ENCODE assay signal across 7 mouse cellular contexts in the genomic region with DNA sequence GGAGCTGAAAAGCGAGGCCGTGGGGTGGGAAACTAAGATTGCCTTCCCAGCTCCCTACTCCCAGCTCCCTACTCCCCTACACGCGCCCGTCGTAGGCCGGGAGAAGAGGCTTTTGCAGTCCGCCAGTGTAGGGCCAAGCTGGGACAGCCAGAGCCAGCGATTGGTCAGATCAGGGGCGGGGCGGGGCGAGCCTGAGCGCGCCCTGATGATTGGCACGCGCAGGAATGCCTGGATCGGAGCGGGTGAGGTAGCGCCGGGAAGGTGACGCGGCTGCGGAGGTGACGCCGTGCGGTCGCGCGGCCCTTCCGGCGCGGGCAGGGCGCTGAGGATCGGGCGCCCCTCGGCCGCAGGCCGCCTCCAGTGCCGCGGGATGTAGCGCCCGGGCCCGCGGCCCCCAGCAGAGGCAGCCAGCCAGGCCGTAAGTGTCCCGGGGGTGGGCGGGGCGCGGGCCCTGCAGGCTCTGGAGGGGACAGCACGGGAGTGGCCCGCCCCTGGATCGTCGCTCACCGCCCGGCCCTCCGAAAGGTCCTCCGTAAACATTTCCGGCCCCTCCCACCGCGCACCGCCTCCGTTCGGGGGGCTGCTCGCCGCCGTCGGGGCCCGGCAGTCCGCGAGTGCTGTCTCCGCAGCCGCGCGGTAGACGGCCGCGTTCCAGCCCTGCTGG. TPM values are rescaled to one million over a fixed set of nuclear protein-coding genes. Genes with fewer than 3 reads are reported as not detected.
DNase-seq lines count a peak whose midpoint lies in the region; ATAC-seq lines count a peak whose summit lies in the region.

A gene (plus strand): TSS at position 211 of the 664 bp plus-strand sequence.

- no peaks in the 10 kb centered on the region for H3K9me3 ChIP-seq in embryonic facial prominence, embryonic 11.5 days (replicated peaks; ENCODE audit: control insufficient read depth, low read length)
- no peaks in the 10 kb centered on the region for H3K9me3 ChIP-seq in limb, embryonic 10.5 days (replicated peaks)
- no peaks in the 10 kb centered on the region for H3K9me3 ChIP-seq in midbrain, embryonic 13.5 days

- H3K9ac ChIP-seq in embryonic facial prominence, embryonic 11.5 days (replicated peaks; ENCODE audit: low read length): peak within 1 kb of the TSS; percentile 91
- H3K9ac ChIP-seq in midbrain, embryonic 13.5 days (replicated peaks): peak within 1 kb of the TSS; percentile 91

- H3K27me3 ChIP-seq in embryonic facial prominence, embryonic 11.5 days (ENCODE audit: control insufficient read depth, insufficient read depth, low read length): no peaks in the 10 kb centered on the region
- H3K27me3 ChIP-seq in limb, embryonic 10.5 days (ENCODE audit: low read depth, poor library complexity, severe bottlenecking): no peaks in the 10 kb centered on the region
- no peaks in the 10 kb centered on the region for H3K27me3 ChIP-seq in midbrain, embryonic 13.5 days

- H3K27ac ChIP-seq in embryonic facial prominence, embryonic 11.5 days (replicated peaks; ENCODE audit: low read depth, low read length): peak within 1 kb of the TSS; percentile 91
- H3K27ac ChIP-seq in limb, embryonic 10.5 days: peak within 1 kb of the TSS; percentile 99
- H3K27ac ChIP-seq in midbrain, embryonic 13.5 days: peak within 1 kb of the TSS; percentile 93

- H3K4me2 ChIP-seq in embryonic facial prominence, embryonic 11.5 days (ENCODE audit: low read depth, low read length): peak within 1 kb of the TSS; percentile 39
- peak within 1 kb of the TSS; percentile 61 for H3K4me2 ChIP-seq in midbrain, embryonic 13.5 days (replicated peaks)

- peaks cover 4% of the 10 kb centered on the region; the same call in 1 of the 2 replicates for H3K36me3 ChIP-seq in embryonic facial prominence, embryonic 11.5 days (replicated peaks; ENCODE audit: control insufficient read depth, insufficient read depth, low read depth, low read length)
- H3K36me3 ChIP-seq in limb, embryonic 10.5 days: peaks cover 35% of the 10 kb centered on the region
- H3K36me3 ChIP-seq in midbrain, embryonic 13.5 days: peaks cover 10% of the 10 kb centered on the region; the same call in 1 of the 2 replicates

- peak; percentile 99 for DNase-seq in adrenal gland, postnatal 14 days
- peak; percentile 98 for DNase-seq in embryonic facial prominence, embryonic 11.5 days (ENCODE audit: low spot score)
- DNase-seq in kidney, adult 11 months: peak; percentile 98
- peak; percentile 96 for DNase-seq in limb, embryonic 10.5 days (ENCODE audit: low spot score)
- peak; percentile 93 for DNase-seq in spleen, adult 12 weeks (ENCODE audit: low spot score)

- peak within 1 kb of the TSS; percentile 95 for H3K4me3 ChIP-seq in embryonic facial prominence, embryonic 11.5 days (ENCODE audit: low read depth, low read length)
- peak within 1 kb of the TSS; percentile 92 for H3K4me3 ChIP-seq in limb, embryonic 10.5 days
- peak within 1 kb of the TSS; percentile 91 for H3K4me3 ChIP-seq in midbrain, embryonic 13.5 days (replicated peaks)

- H3K4me1 ChIP-seq in embryonic facial prominence, embryonic 11.5 days (ENCODE audit: control insufficient read depth, insufficient read depth, low read length): no peaks in the 10 kb centered on the region
- H3K4me1 ChIP-seq in limb, embryonic 10.5 days: peaks cover 47% of the 10 kb centered on the region
- H3K4me1 ChIP-seq in midbrain, embryonic 13.5 days (replicated peaks): peaks cover 44% of the 10 kb centered on the region

- peak; percentile 99 for ATAC-seq in embryonic facial prominence, embryonic 11.5 days (replicated peaks; ENCODE audit: insufficient number of reproducible peaks, low FRiP score, low TSS enrichment, low read depth)
- ATAC-seq in granulocyte monocyte progenitor cell, adult 5-6 weeks (replicated peaks; ENCODE audit: poor library complexity, severe bottlenecking): peak; percentile 84
- ATAC-seq in midbrain, embryonic 13.5 days: peak; percentile 100

- under 1% methylated on average over 63 of the region's 77 CpGs for WGBS in embryonic facial prominence, embryonic 11.5 days
- WGBS in limb, embryonic 10.5 days: under 1% methylated on average over 76 of the region's 77 CpGs
- under 1% methylated on average over 63 of the region's 77 CpGs for whole genome bisulfite sequencing in midbrain, embryonic 13.5 days

RNA-seq across cellular contexts. Expression of the gene that starts here (rescaled TPM):
- 119 and 126 TPM in 2 replicates for total RNA-seq in adrenal gland, postnatal 14 days (2021)
- 82.9 and 86.7 TPM in 2 replicates for polyA plus RNA-seq in embryonic facial prominence, embryonic 11.5 days (2014; fragmentation: Nextera tagmentation; extraction: Ambion mirVana)
- 62.4 and 63.0 TPM in 2 replicates for total RNA-seq in granulocyte monocyte progenitor cell, adult 5-6 weeks (2014; fragmentation: Nextera tagmentation)
- total RNA-seq in granulocyte monocyte progenitor cell, adult 5-6 weeks (2017): 52.7 and 53.3 TPM in 2 replicates
- 79.8 and 85.0 TPM in 2 replicates for polyA plus RNA-seq in limb, embryonic 10.5 days (2016; fragmentation: Nextera tagmentation; extraction: Ambion mirVana)
- 63.5 and 68.2 TPM in 2 replicates for polyA plus RNA-seq in midbrain, embryonic 13.5 days (2015; fragmentation: Nextera tagmentation; extraction: Ambion mirVana)

Comparison
In these comparisons a context has a peak if more than half of its experiments do, and no peak if none do; other contexts are left out.
1. Peak in every context shown above with its lines: DNase-seq, ATAC-seq, H3K4me3 ChIP-seq and H3K27ac ChIP-seq.